Mouse (Mus musculus) A20 (cell line): Measurements from ENCODE around the gene Taar6.

Experiments used
- DNase-seq: peaks from one replicate; pipeline ENCODE4 v3.0.0-alpha.2; 2011; ENCODE audit warnings: low read depth, low spot score

Taar6 gene

GRCm38 (mm10) chr10:23937613-23938012 is 47.8 kb downstream of the Taar6 start:
- DNase-seq: no peak
